Mouse (Mus musculus): ENCODE measurements around the gene Foxp1. TPM values are rescaled to one million over a fixed set of nuclear protein-coding genes. Genes with fewer than 3 reads are reported as not detected.

Gene Foxp1
- polyA plus RNA-seq, 1 experiment from 2014 or later: 190 TPM

GRCm38 (mm10) chr6:99336191-99336590 is 186.3 kb downstream of the Foxp1 start:
- Histone ChIP-seq H3K27me3 (ENCODE audit: control insufficient read depth, insufficient read depth, low read length) (no peaks in the 10 kb centered on the region), H3K27ac (ENCODE audit: low read length) (no peak overlapping the region), H3K4me2 (replicated peaks; ENCODE audit: low read depth, low read length) (no peak overlapping the region), H3K36me3 (ENCODE audit: control insufficient read depth, insufficient read depth, low read length) (no peaks in the 10 kb centered on the region), H3K9ac (replicated peaks; ENCODE audit: low read depth, low read length) (no peak overlapping the region), H3K4me3 (ENCODE audit: low read depth, low read length) (no peak overlapping the region), H3K9me3 (ENCODE audit: control insufficient read depth, low read depth, low read length) (no peaks in the 10 kb centered on the region), H3K4me1 (ENCODE audit: control insufficient read depth, insufficient read depth, low read length) (peaks cover 12% of the 10 kb centered on the region)
- ATAC-seq (ENCODE audit: insufficient number of reproducible peaks, insufficient read depth, low FRiP score, low read depth): no peak
- 32% methylated on average over 5 of the region's 5 CpGs for WGBS

GRCm38 (mm10) chr6:99335174-99335830 is 187.2 kb downstream of the Foxp1 start:
- Histone ChIP-seq H3K27ac (ENCODE audit: low read length) (no peak overlapping the region), H3K4me3 (ENCODE audit: low read depth, low read length) (no peak overlapping the region), H3K4me1 (ENCODE audit: control insufficient read depth, insufficient read depth, low read length) (peaks cover 12% of the 10 kb centered on the region), H3K9ac (replicated peaks; ENCODE audit: low read depth, low read length) (no peak overlapping the region), H3K9me3 (ENCODE audit: control insufficient read depth, low read depth, low read length) (no peaks in the 10 kb centered on the region), H3K27me3 (ENCODE audit: control insufficient read depth, insufficient read depth, low read length) (no peaks in the 10 kb centered on the region), H3K4me2 (replicated peaks; ENCODE audit: low read depth, low read length) (no peak overlapping the region), H3K36me3 (ENCODE audit: control insufficient read depth, insufficient read depth, low read length) (no peaks in the 10 kb centered on the region)
- WGBS: 70% methylated on average over 13 of the region's 13 CpGs
- ATAC-seq (ENCODE audit: insufficient number of reproducible peaks, insufficient read depth, low FRiP score, low read depth): no peak

GRCm38 (mm10) chr6:99334255-99334654 is 188.3 kb downstream of the Foxp1 start:
- Histone ChIP-seq H3K9ac (replicated peaks; ENCODE audit: low read depth, low read length) (no peak overlapping the region), H3K9me3 (ENCODE audit: control insufficient read depth, low read depth, low read length) (no peaks in the 10 kb centered on the region), H3K4me2 (replicated peaks; ENCODE audit: low read depth, low read length) (no peak overlapping the region), H3K36me3 (ENCODE audit: control insufficient read depth, insufficient read depth, low read length) (no peaks in the 10 kb centered on the region), H3K27me3 (ENCODE audit: control insufficient read depth, insufficient read depth, low read length) (no peaks in the 10 kb centered on the region), H3K4me3 (ENCODE audit: low read depth, low read length) (no peak overlapping the region), H3K27ac (ENCODE audit: low read length) (no peak overlapping the region), H3K4me1 (ENCODE audit: control insufficient read depth, insufficient read depth, low read length) (peaks cover 12% of the 10 kb centered on the region)
- ATAC-seq (ENCODE audit: insufficient number of reproducible peaks, insufficient read depth, low FRiP score, low read depth): no peak
- WGBS: 92% methylated on average over 3 of the region's 3 CpGs

GRCm38 (mm10) chr6:99333127-99333526 is 189.4 kb downstream of the Foxp1 start:
- Histone ChIP-seq H3K9me3 (ENCODE audit: control insufficient read depth, low read depth, low read length) (no peaks in the 10 kb centered on the region), H3K36me3 (ENCODE audit: control insufficient read depth, insufficient read depth, low read length) (no peaks in the 10 kb centered on the region), H3K9ac (replicated peaks; ENCODE audit: low read depth, low read length) (no peak overlapping the region), H3K4me2 (replicated peaks; ENCODE audit: low read depth, low read length) (no peak overlapping the region), H3K4me3 (ENCODE audit: low read depth, low read length) (no peak overlapping the region), H3K27ac (ENCODE audit: low read length) (no peak overlapping the region), H3K4me1 (ENCODE audit: control insufficient read depth, insufficient read depth, low read length) (peaks cover 13% of the 10 kb centered on the region), H3K27me3 (ENCODE audit: control insufficient read depth, insufficient read depth, low read length) (no peaks in the 10 kb centered on the region)
- ATAC-seq (ENCODE audit: insufficient number of reproducible peaks, insufficient read depth, low FRiP score, low read depth): no peak
- 84% methylated on average over 5 of the region's 5 CpGs for WGBS

GRCm38 (mm10) chr6:99330169-99330568 is 192.4 kb downstream of the Foxp1 start:
- H3K4me3 ChIP-seq (ENCODE audit: low read depth, low read length): no peak overlapping the region
- no peaks in the 10 kb centered on the region for H3K36me3 ChIP-seq (ENCODE audit: control insufficient read depth, insufficient read depth, low read length)
- peaks cover 15% of the 10 kb centered on the region for H3K4me1 ChIP-seq (ENCODE audit: control insufficient read depth, insufficient read depth, low read length)
- H3K27me3 ChIP-seq (ENCODE audit: control insufficient read depth, insufficient read depth, low read length): no peaks in the 10 kb centered on the region
- H3K9ac ChIP-seq (replicated peaks; ENCODE audit: low read depth, low read length): no peak overlapping the region
- H3K4me2 ChIP-seq (replicated peaks; ENCODE audit: low read depth, low read length): no peak overlapping the region
- H3K27ac ChIP-seq (ENCODE audit: low read length): no peak overlapping the region
- H3K9me3 ChIP-seq (ENCODE audit: control insufficient read depth, low read depth, low read length): no peaks in the 10 kb centered on the region
- WGBS: 91% methylated on average over 4 of the region's 4 CpGs
- no peak for ATAC-seq (ENCODE audit: insufficient number of reproducible peaks, insufficient read depth, low FRiP score, low read depth)

GRCm38 (mm10) chr6:99328634-99329033 is 193.9 kb downstream of the Foxp1 start:
- H3K4me1 ChIP-seq (ENCODE audit: control insufficient read depth, insufficient read depth, low read length): peaks cover 15% of the 10 kb centered on the region
- H3K27me3 ChIP-seq (ENCODE audit: control insufficient read depth, insufficient read depth, low read length): no peaks in the 10 kb centered on the region
- H3K36me3 ChIP-seq (ENCODE audit: control insufficient read depth, insufficient read depth, low read length): no peaks in the 10 kb centered on the region
- no peak overlapping the region for H3K9ac ChIP-seq (replicated peaks; ENCODE audit: low read depth, low read length)
- no peaks in the 10 kb centered on the region for H3K9me3 ChIP-seq (ENCODE audit: control insufficient read depth, low read depth, low read length)
- H3K4me3 ChIP-seq (ENCODE audit: low read depth, low read length): no peak overlapping the region
- ATAC-seq (ENCODE audit: insufficient number of reproducible peaks, insufficient read depth, low FRiP score, low read depth): no peak
- H3K27ac ChIP-seq (ENCODE audit: low read length): no peak overlapping the region
- 33% methylated on average over 2 of the region's 2 CpGs for WGBS
- no peak overlapping the region for H3K4me2 ChIP-seq (replicated peaks; ENCODE audit: low read depth, low read length)

GRCm38 (mm10) chr6:99328146-99328545 is 194.4 kb downstream of the Foxp1 start:
- ATAC-seq (ENCODE audit: insufficient number of reproducible peaks, insufficient read depth, low FRiP score, low read depth): no peak
- Histone ChIP-seq H3K4me2 (replicated peaks; ENCODE audit: low read depth, low read length) (no peak overlapping the region), H3K9me3 (ENCODE audit: control insufficient read depth, low read depth, low read length) (no peaks in the 10 kb centered on the region), H3K27ac (ENCODE audit: low read length) (no peak overlapping the region), H3K4me1 (ENCODE audit: control insufficient read depth, insufficient read depth, low read length) (peaks cover 15% of the 10 kb centered on the region), H3K9ac (replicated peaks; ENCODE audit: low read depth, low read length) (no peak overlapping the region), H3K4me3 (ENCODE audit: low read depth, low read length) (no peak overlapping the region), H3K27me3 (ENCODE audit: control insufficient read depth, insufficient read depth, low read length) (no peaks in the 10 kb centered on the region), H3K36me3 (ENCODE audit: control insufficient read depth, insufficient read depth, low read length) (no peaks in the 10 kb centered on the region)
- 51% methylated on average over 6 of the region's 6 CpGs for WGBS

GRCm38 (mm10) chr6:99327721-99328120 is 194.8 kb downstream of the Foxp1 start:
- Histone ChIP-seq H3K36me3 (ENCODE audit: control insufficient read depth, insufficient read depth, low read length) (no peaks in the 10 kb centered on the region), H3K27ac (ENCODE audit: low read length) (no peak overlapping the region), H3K4me1 (ENCODE audit: control insufficient read depth, insufficient read depth, low read length) (peaks cover 15% of the 10 kb centered on the region), H3K9ac (replicated peaks; ENCODE audit: low read depth, low read length) (no peak overlapping the region), H3K4me2 (replicated peaks; ENCODE audit: low read depth, low read length) (no peak overlapping the region), H3K9me3 (ENCODE audit: control insufficient read depth, low read depth, low read length) (no peaks in the 10 kb centered on the region), H3K4me3 (ENCODE audit: low read depth, low read length) (no peak overlapping the region), H3K27me3 (ENCODE audit: control insufficient read depth, insufficient read depth, low read length) (no peaks in the 10 kb centered on the region)
- ATAC-seq (ENCODE audit: insufficient number of reproducible peaks, insufficient read depth, low FRiP score, low read depth): no peak
- WGBS: 72% methylated on average over 11 of the region's 11 CpGs

- 86% methylated on average over 2 of the region's 2 CpGs for WGBS
- Histone ChIP-seq H3K9ac (replicated peaks; ENCODE audit: low read depth, low read length) (no peak overlapping the region), H3K36me3 (ENCODE audit: control insufficient read depth, insufficient read depth, low read length) (no peaks in the 10 kb centered on the region), H3K27me3 (ENCODE audit: control insufficient read depth, insufficient read depth, low read length) (no peaks in the 10 kb centered on the region), H3K4me3 (ENCODE audit: low read depth, low read length) (no peak overlapping the region), H3K27ac (ENCODE audit: low read length) (no peak overlapping the region), H3K9me3 (ENCODE audit: control insufficient read depth, low read depth, low read length) (no peaks in the 10 kb centered on the region), H3K4me1 (ENCODE audit: control insufficient read depth, insufficient read depth, low read length) (peaks cover 17% of the 10 kb centered on the region), H3K4me2 (replicated peaks; ENCODE audit: low read depth, low read length) (no peak overlapping the region)
- no peak for ATAC-seq (ENCODE audit: insufficient number of reproducible peaks, insufficient read depth, low FRiP score, low read depth)
Measured at GRCm38 (mm10) chr6:99325881-99326280, 196.6 kb downstream of the Foxp1 start.

All from stomach, embryonic 14.5 days (tissue).